Mouse (Mus musculus) stomach, embryonic 15.5 days (tissue): ENCODE measurements around the gene Plekhg4. TPM values are rescaled to one million over a fixed set of nuclear protein-coding genes. Genes with fewer than 3 reads are reported as not detected.

Experiments used
- ATAC-seq: fragments of 200-750 bp; cut with Nextera tagmentation; 2 replicates; pipeline ENCODE4 v1.8.0; 2017; ENCODE audit warnings: low read depth, moderate number of reproducible peaks, moderate TSS enrichment; ENCODE audit not compliant: insufficient read depth, low FRiP score
- H3K27ac ChIP-seq: fragments of 300-500 bp; sonication (generic); 2 replicates; pipeline ENCODE4 v1.5.1; 2015; ENCODE audit warnings: mild to moderate bottlenecking, inconsistent platforms
- H3K27me3 ChIP-seq: fragments of 300-500 bp; sonication (generic); replicated peaks from 2 replicates; pipeline ENCODE4 v1.6.1; 2015; ENCODE audit warnings: inconsistent platforms
- H3K36me3 ChIP-seq: fragments of 300-500 bp; sonication (generic); 2 replicates; pipeline ENCODE4 v1.6.1; 2015; ENCODE audit warnings: inconsistent platforms
- H3K4me1 ChIP-seq: fragments of 300-500 bp; sonication (generic); 2 replicates; pipeline ENCODE4 v1.6.1; 2015; ENCODE audit warnings: inconsistent platforms
- H3K4me2 ChIP-seq: fragments of 300-500 bp; sonication (generic); 2 replicates; pipeline ENCODE4 v1.6.1; 2015; ENCODE audit warnings: mild to moderate bottlenecking, inconsistent platforms
- H3K4me3 ChIP-seq: fragments of 300-500 bp; sonication (generic); replicated peaks from 2 replicates; pipeline ENCODE4 v1.5.1; 2015; ENCODE audit warnings: inconsistent platforms
- H3K9ac ChIP-seq: fragments of 300-500 bp; sonication (generic); 2 replicates; pipeline ENCODE4 v1.6.1; 2015; ENCODE audit warnings: inconsistent platforms
- H3K9me3 ChIP-seq: fragments of 300-500 bp; sonication (generic); 2 replicates; pipeline ENCODE4 v1.6.1; 2016; ENCODE audit warnings: inconsistent platforms
- WGBS: fragments of 180-500 bp; shearing (Covaris S2); methylation state at CpG from one replicate; pipeline ENCODE4 v1.1.7; 2015; 5-methylcytosine and 5-hydroxymethylcytosine counted together
- polyA plus RNA-seq: library from polyadenylated mRNA; unstranded; fragments of >200 nt; fragmentation: Nextera tagmentation; extraction: Ambion mirVana; gene quantifications from 2 replicates; pipeline ENCODE4 v1.2.1, GENCODE M21; 2015

Plekhg4 gene
- polyA plus RNA-seq, 1 experiment from 2014 or later: 0.21 TPM

DNA sequence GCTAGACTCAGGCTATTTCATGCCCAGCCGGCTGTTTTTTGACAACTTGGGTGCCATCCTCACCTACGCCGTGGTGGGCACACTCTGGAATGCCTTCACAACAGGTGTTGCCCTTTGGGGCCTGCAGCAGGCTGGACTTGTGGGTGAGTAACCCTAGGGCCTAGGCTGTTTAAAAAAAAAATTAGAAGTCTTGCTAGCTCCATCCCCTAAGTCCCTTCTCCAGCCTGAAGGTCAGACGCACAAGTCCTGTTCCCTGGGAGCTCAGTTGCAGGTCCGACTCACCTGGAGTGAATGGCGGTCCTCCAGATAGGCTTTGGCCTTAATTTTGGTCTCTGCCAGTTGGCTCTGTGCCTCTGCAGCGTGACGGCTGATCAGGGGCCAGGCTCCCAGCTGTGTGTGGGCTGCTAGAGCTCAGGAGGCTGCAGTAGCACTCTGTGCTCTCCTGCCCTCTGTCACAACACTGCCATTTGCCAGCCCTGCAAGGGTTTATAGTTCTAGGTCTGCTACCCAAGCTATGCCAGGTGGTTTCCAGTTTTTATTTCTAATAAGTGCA, 19.4 kb upstream of the Plekhg4 start:
- Histone ChIP-seq H3K4me3 (no peak overlapping the region), H3K36me3 (no peaks in the 10 kb centered on the region), H3K4me2 (no peak overlapping the region), H3K9ac (no peak overlapping the region), H3K27ac (no peak overlapping the region), H3K9me3 (no peaks in the 10 kb centered on the region), H3K27me3 (0 out of 2 replicates have a peak, but pooled peaks cover 5% of the 10 kb centered on the region), H3K4me1 (0 out of 2 replicates have a peak, but pooled peaks cover 4% of the 10 kb centered on the region)
- ATAC-seq: no peak
- 78% methylated on average over 8 of the region's 8 CpGs for WGBS

DNA sequence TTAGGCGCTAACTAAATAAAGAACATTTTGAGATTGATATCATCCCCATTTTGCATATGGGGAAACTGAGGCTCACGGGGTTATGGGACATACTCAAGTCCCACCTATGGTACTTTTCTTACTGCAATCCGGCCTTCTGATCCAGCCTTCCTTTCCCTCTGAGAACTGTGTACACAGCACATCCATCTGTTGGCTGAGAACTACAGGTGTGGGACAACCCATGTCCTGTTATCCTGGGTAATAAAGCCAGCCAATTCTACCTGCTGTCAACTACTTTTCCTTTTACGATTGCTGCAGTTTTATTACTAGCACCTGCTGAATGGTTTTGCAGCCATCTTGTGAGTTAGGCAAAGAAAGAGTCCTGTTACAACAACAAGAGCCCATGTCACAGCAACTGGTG, 18.5 kb upstream of the Plekhg4 start:
- Histone ChIP-seq H3K4me2 (no peak overlapping the region), H3K27me3 (0 out of 2 replicates have a peak, but pooled peaks cover 5% of the 10 kb centered on the region), H3K4me3 (no peak overlapping the region), H3K9ac (no peak overlapping the region), H3K4me1 (no peaks in the 10 kb centered on the region), H3K9me3 (no peaks in the 10 kb centered on the region), H3K36me3 (no peaks in the 10 kb centered on the region), H3K27ac (no peak overlapping the region)
- 94% methylated on average over 4 of the region's 4 CpGs for WGBS
- ATAC-seq: no peak

DNA sequence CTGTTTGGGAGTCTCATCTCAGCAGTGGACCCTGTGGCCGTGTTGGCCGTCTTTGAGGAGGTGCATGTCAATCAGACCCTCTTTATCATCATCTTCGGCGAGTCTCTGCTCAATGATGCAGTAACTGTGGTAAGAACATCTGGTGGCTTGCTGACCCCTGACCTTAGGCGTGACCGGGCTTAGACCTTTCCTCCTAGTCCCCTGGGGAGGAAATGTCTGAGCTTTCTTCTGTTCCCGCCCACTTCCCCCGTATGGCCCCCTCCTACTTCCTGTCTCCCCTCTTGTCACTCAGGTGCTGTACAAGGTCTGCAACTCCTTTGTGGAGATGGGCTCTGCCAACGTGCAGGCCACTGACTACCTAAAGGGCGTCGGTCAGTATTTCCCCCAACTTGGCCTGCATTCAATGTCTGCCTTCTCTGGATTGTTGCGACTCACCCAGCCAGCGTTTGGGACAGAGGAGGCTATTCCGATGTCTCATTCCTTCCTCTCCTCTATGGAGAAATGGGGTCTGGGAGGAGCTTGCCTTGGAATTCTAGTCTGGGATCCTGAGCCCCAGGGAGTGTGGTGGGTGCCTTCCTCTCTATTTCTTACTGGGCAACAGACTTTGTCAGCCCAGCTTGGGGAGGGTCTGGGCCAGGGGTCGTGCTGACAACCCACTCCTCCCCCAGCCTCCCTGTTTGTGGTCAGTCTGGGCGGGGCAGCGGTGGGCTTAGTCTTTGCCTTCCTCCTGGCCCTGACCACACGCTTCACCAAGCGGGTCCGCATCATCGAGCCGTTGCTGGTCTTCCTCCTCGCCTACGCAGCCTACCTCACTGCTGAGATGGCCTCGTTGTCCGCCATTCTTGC, 17.7 kb upstream of the Plekhg4 start:
- no peaks in the 10 kb centered on the region for H3K36me3 ChIP-seq
- no peak overlapping the region for H3K9ac ChIP-seq
- 66% methylated on average over 26 of the region's 26 CpGs for WGBS
- H3K27me3 ChIP-seq: no peaks in the 10 kb centered on the region
- H3K9me3 ChIP-seq: no peaks in the 10 kb centered on the region
- no peaks in the 10 kb centered on the region for H3K4me1 ChIP-seq
- no peak overlapping the region for H3K4me2 ChIP-seq
- no peak overlapping the region for H3K27ac ChIP-seq
- ATAC-seq: no peak
- no peak overlapping the region for H3K4me3 ChIP-seq

DNA sequence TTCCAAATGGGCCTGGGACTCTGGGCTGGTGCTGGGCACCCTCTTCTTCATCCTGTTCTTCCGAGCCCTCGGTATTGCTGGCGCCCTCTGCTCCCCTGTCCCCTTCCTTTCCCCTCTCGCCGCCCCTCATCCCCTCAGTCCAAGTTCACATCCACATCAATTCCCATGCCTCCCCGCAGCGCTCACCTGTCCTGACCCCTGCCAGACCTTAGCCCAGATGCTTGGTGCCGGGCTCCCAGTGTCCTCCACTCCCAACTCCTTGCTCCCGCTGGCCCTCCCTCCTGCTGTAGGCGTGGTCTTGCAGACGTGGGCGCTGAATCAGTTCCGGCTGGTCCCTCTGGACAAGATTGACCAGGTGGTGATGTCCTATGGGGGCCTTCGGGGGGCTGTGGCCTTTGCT, 16.4 kb upstream of the Plekhg4 start:
- Histone ChIP-seq H3K4me2 (no peak overlapping the region), H3K9ac (no peak overlapping the region), H3K9me3 (no peaks in the 10 kb centered on the region), H3K4me3 (no peak overlapping the region), H3K27me3 (no peaks in the 10 kb centered on the region), H3K27ac (no peak overlapping the region), H3K36me3 (no peaks in the 10 kb centered on the region), H3K4me1 (peaks cover 4% of the 10 kb centered on the region; the same call in 1 of the 2 replicates)
- ATAC-seq: no peak
- WGBS: 87% methylated on average over 14 of the region's 14 CpGs

DNA sequence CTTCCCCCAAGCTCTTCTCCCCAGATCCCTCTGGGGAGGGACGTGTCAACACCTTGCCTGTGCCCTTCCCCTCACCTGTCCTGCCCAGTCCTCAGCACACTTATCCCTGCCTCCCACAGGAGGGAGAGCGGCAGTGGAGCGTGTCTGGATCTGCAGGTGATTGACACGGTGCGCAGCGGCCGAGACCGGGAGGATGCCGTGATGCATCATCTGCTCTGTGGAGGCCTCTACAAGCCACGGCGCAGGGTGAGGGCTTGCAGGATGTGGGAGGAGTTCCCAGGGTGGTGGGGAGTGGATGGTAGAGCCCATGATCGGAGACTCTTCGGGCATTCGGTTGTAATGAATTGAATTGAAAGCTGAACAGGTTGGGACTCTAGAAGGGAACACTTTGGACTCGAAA, 13.9 kb upstream of the Plekhg4 start:
- 62% methylated on average over 15 of the region's 15 CpGs for WGBS
- Histone ChIP-seq H3K4me2 (no peak overlapping the region), H3K27me3 (no peaks in the 10 kb centered on the region), H3K4me3 (no peak overlapping the region), H3K4me1 (peaks cover 10% of the 10 kb centered on the region), H3K27ac (no peak overlapping the region), H3K9me3 (no peaks in the 10 kb centered on the region), H3K36me3 (no peaks in the 10 kb centered on the region), H3K9ac (no peak overlapping the region)
- ATAC-seq: no peak

DNA sequence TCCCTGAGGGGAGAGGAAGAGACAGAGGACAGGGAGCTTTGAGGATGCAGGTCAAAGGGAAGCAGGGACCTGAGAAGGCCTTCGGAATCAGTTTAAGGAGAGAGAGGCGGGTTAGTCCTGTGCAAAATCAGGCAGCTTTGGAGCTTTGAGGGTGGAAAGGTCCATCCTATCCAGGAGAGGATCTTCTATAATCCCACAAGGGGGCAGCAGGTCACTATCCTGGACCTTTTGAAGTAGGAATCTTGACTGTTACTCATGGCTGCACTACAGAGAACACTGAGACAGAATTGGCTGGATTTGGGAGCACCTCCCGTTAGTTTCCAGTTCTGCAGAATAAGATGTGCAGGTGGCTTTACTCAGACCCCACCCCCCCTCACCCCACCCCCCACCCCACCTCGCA, 13.4 kb upstream of the Plekhg4 start:
- 51% methylated on average over 4 of the region's 4 CpGs for whole genome bisulfite sequencing
- ATAC-seq: no peak
- Histone ChIP-seq H3K27ac (no peak overlapping the region), H3K36me3 (no peaks in the 10 kb centered on the region), H3K9ac (no peak overlapping the region), H3K9me3 (no peaks in the 10 kb centered on the region), H3K4me1 (peaks cover 10% of the 10 kb centered on the region), H3K4me2 (no peak overlapping the region), H3K4me3 (no peak overlapping the region), H3K27me3 (no peaks in the 10 kb centered on the region)

DNA sequence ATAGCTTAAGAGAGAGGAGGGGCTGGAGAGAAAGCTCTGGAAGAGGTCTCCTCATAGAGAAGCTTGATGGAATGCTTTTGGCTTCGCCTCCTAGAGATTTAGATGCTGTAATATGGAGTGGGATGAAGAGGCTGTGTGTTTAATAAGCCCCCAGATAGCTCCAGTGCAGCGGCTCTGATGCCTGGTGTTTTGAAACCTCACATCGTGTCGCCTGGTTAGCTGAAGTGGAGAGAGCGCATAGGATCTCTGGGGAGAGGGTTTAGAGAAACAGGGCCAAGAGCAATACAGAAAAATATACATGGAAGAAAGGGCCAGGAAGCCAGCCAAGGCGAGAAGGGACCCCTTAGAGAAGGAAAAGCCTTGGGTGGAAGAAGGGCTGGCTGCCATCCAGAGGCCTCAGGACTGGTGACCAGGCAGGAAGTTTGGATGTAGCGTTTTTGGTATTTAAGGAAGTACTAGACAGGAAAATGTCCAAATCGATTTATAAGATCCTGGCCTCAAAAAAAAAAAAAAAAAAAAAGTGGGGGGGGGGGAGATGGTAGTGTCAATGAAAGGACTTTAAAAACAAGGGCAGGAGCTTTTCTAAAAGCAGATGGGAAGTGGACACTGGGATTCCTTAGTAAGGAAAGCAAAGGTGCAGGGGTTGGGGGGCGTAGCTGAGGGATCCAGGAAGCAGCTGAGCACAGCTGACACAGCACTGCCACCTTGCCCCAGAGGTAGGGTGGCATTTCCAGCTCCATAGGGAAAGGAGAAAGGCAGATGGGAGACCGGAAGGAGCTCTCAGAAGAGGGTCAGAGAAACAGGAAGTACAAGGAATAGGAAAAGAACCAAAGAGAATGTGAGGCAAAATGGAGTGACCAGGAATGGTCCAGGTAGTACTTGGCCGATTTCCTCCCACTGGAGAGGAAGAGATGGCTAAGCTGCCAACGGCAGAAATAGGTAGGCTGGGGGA, 11.0 kb upstream of the Plekhg4 start:
- Histone ChIP-seq H3K27me3 (no peaks in the 10 kb centered on the region), H3K27ac (peak overlapping the region; percentile 42)
- ATAC-seq: peak; percentile 29; the same call in 1 of the 2 replicates

DNA sequence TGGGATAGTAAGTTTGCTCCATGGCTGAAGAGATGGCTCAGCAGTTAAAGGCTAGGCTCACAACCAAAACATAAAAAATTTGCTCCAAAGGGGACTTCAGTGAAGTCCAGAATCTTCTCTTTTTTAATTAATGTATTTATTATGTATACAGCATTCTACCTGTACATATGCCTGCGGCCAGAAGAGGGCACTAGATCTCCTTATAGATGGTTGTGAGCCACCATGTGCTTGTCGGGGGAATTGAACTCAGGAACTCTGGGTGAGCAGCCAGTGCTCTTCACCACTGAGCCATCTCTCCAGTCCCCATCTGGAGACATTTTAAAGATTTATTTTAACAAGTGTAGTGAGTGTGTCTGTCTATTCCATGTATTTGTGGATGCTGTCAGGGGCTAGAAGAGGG, 6.0 kb upstream of the Plekhg4 start:
- H3K9ac ChIP-seq: no peak overlapping the region
- H3K27me3 ChIP-seq: no peaks in the 10 kb centered on the region
- H3K9me3 ChIP-seq: no peaks in the 10 kb centered on the region
- H3K27ac ChIP-seq: no peak overlapping the region
- H3K4me2 ChIP-seq: no peak overlapping the region
- WGBS: 67% methylated on average over 2 of the region's 2 CpGs
- ATAC-seq: no peak
- peaks cover 5% of the 10 kb centered on the region; the same call in 1 of the 2 replicates for H3K4me1 ChIP-seq
- H3K36me3 ChIP-seq: no peaks in the 10 kb centered on the region
- H3K4me3 ChIP-seq: no peak overlapping the region

More for the DNA sequence above, 11.0 kb upstream of the Plekhg4 start:
- no peak overlapping the region for H3K9ac ChIP-seq
- H3K4me1 ChIP-seq: peaks cover 10% of the 10 kb centered on the region
- WGBS: 54% methylated on average over 12 of the region's 12 CpGs
- no peak overlapping the region for H3K4me3 ChIP-seq
- H3K4me2 ChIP-seq: no peak overlapping the region; the same call in 1 of the 2 replicates
- no peaks in the 10 kb centered on the region for H3K36me3 ChIP-seq
- H3K9me3 ChIP-seq: no peaks in the 10 kb centered on the region

DNA sequence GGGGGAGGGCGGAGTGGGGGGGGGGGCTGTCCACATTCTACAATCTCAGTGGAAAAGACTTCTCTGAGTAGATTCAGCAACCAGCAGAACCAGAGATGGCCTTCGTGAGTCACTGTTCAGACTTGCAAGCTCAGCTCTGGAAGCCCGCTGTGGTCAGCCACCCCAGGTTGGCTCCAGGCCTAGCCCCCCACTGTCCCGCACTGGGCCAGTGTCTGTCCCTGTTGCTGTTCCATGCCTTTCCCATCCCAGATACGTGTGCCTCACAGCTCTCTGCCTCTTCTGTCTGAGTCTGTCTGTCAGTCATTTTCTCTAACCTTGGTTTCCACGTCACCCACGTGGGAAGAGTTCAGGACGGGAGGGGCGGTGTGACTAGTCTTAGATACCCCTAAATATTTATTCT, 601 bp upstream of the Plekhg4 start:
- Histone ChIP-seq H3K27me3 (no peaks in the 10 kb centered on the region), H3K4me1 (peaks cover 5% of the 10 kb centered on the region; the same call in 1 of the 2 replicates), H3K4me2 (no peak overlapping the region), H3K9me3 (no peaks in the 10 kb centered on the region), H3K9ac (no peak overlapping the region), H3K4me3 (no peak overlapping the region), H3K36me3 (no peaks in the 10 kb centered on the region), H3K27ac (no peak overlapping the region)
- WGBS: 74% methylated on average over 9 of the region's 9 CpGs
- no peak for ATAC-seq

DNA sequence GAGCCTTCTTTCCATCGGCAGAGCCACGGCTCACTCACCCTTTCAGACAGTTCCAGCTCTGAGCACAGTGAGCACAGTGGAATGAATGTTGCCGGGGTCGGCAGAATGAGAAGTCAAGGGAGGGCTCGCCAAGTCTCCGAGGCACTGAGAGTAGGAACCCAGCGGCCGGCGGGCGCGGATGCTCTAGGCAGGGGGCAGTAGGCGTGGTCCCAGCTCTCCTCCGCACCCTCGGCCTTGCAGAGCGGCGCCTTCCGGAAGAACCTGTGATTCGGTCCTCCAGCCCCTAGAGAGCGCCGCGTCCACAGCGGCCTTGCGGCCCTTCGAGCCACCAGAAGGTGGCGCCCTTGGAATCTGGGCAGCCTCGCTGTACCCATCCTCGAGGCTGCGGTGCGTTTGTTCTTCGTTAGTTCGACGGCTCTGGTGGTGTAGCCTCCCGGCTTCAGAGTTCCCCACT, 1.5 kb downstream of the Plekhg4 start:
- no peaks in the 10 kb centered on the region for H3K27me3 ChIP-seq
- H3K9ac ChIP-seq: no peak overlapping the region
- 30% methylated on average over 33 of the region's 33 CpGs for WGBS
- H3K4me2 ChIP-seq: peak overlapping the region; percentile 49
- no peaks in the 10 kb centered on the region for H3K36me3 ChIP-seq
- ATAC-seq: no peak
- H3K9me3 ChIP-seq: no peaks in the 10 kb centered on the region
- H3K4me3 ChIP-seq: peak overlapping the region; percentile 8
- peaks cover 13% of the 10 kb centered on the region; the same call in 1 of the 2 replicates for H3K4me1 ChIP-seq
- H3K27ac ChIP-seq: no peak overlapping the region

DNA sequence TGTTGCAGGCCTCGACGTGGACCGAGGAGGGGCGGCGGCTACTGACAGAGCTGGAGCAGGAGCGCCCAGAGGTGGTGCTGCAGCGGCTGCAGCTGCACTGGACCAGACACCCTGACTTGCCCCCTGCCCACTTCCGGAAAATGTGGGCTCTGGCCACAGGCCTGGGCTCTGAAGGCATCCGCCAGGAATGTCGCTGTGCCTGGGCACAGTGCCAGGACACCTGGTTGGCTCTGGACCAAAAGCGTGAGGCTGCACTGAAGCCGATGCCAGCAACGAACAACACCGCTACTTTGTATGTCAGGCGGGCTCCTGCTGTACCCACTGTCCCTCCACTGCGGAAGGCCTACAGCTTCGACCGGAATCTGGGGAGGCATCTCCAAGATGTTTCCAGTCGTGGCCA, 5.6 kb downstream of the Plekhg4 start:
- H3K27me3 ChIP-seq: no peaks in the 10 kb centered on the region
- H3K4me3 ChIP-seq: no peak overlapping the region
- 54% methylated on average over 19 of the region's 19 CpGs for WGBS
- ATAC-seq: no peak
- H3K9ac ChIP-seq: no peak overlapping the region
- H3K9me3 ChIP-seq: no peaks in the 10 kb centered on the region
- H3K36me3 ChIP-seq: no peaks in the 10 kb centered on the region
- H3K4me2 ChIP-seq: no peak overlapping the region
- H3K27ac ChIP-seq: no peak overlapping the region
- H3K4me1 ChIP-seq: peaks cover 16% of the 10 kb centered on the region
